Mouse (Mus musculus): ENCODE results near the gene Zdhhc7.
A peak's percentile ranks its signal among the peaks of the same experiment; 100 is the strongest.

Zdhhc7 gene

DNA sequence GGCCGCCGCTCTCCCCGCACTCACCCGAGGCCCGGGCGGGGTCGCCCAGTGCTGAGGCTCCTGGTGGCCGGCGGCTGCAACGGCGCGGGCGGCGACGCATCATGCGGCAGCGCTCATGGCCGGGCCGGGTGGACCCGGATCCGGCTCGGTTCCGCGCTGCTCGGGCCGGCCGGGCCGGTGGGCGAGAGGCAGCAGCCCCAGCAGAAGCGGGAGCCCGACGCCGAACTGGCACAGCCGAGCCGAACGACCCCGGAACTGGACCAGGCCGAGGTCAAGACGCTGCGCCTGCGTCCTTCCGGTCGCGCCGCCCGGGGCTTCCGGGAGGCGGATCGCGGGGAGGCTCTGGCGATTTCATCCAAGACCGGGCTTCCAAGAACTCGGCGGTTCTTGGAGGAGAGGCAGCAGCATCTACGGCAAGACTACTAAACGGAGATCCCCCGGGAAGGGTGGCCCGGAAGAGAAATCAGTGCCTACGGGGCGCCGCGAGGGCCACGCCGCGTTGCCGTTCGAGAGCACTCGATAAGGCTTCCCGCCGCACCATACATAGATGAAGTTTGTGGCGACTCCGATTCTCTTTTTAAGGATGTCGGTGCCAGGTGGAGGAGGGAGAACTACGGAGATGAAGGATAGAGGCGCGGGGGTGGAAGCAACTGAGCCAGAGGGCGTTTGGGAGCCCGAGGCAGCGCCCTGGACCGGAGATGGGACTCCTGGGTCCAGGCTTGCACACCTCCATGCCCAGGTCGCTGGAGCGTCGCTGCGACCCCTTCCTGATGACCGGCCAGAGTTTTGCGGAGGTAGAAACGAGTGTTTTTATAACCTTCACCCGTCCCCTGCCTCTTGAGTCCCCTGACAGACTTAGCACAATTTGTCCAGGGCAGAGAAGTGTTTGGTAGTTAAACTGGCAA lies at the start of gene Zdhhc7:
TSS of gene Zdhhc7 (minus strand) at position 415 of the 905 bp plus-strand sequence.
- DNase-seq = peak; percentile 88 to 89

DNA sequence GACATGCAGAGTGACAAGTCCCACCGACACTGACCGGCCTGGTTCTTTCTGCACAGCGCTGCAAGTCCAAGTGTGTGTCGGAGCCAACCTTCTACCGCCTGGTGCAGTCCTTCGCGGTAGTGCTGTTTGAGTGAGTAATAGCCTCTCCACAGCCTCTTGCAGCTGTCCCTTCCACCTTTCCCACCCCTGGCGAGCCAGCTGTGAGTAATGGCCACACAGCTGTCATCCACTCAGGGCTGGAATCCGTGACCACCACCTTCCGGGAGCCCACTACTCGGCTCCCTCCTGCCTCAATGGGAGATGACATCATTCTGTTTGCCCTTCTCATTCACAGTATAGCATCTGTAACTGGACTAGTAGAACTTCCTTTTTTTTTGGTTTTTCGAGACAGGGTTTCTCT lies 48.7 kb upstream of the Zdhhc7 start:
- no peak for DNase-seq

DNA sequence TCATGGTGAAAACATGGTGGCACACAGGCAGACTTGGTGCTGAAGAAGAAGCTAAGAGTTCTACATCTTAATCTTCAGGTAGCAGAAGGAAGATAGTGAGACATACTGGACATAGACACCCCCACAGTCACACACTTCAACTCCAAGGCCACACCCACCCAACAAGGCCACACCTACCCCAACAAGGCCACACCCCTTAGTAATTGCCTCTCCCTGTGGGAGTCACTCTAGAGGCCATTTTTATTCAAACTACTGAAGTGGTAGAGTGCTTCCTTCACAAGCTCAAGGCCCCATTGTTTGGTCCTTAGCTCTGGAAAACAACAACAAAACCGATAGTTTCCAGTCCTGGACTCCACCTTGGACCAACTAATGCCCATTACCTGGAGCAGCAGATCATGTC lies 44.8 kb upstream of the Zdhhc7 start:
- no peak for DNase-seq

DNA sequence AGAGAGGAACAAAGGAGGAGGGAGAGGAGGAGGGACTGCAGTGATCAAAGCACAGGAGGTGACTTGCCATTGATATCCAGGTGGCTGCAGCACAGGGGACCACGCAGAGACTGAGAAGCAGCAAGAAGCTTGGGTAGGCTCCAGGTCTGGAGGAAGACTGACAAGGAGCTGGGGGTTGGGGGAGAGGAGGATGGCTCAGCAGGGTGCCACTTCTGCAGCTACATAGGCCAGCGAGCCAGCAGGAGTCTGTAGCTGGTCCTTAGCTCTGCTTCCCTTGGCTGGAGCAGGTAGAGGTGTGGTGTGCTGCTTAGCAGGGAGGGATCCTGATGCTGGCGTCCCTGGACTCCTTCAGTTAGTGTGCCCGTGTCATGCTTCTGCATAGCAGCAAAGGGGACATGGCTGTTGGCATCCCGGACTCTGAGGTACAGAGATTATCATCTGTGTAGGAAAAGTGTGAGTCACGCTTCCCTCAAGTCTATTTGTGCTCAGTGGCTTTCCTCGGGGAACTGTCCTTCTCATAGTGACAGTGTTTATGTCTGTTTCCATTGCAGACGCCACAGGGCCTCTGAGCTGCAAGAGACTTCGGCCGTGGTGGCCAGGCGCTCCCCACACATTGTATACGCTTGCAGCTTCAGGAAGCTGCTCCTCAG lies 43.5 kb upstream of the Zdhhc7 start:
- DNase-seq = peak; percentile 69 to 73

DNA sequence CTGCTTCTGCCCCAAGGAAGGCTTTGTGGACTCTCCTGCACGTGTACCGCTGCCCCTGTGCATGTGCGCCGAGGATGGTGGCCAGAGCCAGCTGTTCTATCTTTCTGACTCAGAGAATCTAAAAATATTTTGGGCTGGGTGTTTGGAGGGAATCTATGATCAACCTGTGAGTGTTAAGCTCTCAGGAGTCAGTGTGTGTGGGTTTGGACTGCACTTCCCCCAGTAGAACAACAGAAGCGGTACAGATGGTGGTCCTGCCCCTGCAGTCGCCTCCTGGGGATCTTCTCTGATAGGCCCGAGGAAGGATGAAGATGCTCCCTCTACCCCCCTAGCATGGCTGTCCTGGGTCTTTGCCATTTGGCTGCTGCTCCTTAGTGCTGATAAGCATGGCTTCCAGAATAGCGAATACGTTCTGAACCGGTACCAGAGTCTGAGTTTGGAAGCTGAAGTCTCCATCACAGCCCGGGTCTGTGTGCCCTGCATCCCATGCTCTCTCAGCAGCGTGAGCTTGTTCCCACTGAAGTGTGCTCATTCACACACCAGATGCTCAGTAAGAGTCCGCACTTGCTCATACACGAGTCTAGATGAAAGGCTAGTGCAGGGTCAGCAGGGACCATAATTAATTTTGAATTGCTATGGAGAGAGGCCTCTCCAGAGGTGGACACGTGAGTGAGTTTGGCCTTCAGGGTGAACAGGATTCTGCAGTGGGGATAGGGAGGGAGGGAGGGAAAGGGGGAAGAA lies 42.8 kb upstream of the Zdhhc7 start:
- peak; percentile 84 to 86 for DNase-seq

DNA sequence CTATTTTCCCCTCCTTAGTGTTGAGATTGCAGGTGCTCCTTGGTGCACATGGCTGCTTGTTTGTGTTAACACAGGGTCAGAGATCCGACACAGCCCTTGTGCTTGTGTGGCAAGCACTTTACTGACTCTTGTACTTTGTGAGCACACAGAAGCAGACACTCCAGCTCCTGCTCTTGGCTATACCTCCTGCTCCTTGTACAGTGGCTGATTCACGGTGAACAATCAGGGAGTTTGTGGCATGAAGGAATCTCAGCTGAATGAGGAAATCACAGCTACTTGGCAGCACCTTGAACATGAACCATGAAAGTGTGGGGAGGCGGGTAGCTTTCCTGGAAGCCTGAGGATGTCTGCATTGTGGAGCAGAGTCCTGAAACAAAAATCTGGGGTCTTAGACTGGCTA lies 39.5 kb upstream of the Zdhhc7 start:
- no peak for DNase-seq

DNA sequence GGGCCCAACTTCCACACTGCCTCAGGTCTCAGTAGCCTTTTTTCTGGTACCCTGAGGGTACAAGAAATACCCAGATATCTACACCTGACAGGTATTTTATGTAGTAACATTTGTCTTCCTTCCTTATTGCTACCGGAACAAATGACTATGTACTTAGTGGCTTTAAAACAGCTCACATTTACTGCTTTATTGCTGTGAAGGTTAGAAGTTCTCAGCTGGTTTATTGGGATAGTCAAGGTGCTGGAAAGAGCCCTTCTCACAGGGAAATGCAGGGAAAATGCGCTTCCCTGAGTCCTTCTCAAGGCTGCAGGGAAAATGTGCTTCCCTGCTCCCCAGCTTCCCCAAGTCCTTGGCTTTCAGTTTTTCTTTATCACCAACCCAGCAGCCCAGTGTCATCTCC lies 37.7 kb upstream of the Zdhhc7 start:
- DNase-seq = no peak

DNA sequence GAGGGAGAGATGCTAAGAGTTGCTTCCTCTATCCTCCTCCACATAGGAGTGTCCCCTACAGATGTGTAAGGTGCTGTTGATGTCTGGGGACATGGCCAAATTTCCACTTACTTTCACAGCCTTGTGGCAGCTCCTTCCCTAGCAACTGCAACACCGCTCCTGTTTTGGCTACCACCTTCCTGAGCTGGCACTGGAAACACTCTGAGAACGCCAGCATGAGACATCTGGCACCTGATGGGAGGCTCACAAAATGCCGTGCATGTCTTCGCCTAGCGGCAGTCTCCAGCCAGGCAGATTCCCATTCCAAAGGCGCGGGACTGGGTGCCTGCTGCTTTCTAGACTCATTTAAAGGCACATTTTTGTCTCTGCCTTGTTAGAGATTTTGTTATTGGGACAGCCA lies 35.3 kb upstream of the Zdhhc7 start:
- DNase-seq = peak; percentile 75 to 81

DNA sequence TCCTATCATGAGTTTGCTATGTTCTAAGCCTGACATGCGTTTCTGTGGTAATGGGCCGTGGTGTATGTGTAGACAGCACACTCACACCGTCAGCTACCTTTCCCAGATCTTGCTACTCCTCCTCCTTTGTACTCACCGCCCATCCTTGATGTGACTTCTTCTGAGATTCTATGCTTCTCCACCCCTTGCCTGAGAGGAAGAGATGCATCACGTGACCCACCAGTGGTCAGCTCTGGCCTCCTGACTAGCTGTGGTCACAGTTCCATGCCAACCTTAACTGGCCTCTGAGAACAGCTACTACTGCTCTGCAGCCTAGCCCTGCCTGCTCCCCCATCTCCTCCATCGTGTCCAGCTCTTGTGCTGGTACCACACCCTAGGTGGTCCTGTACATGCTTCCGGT lies 34.4 kb upstream of the Zdhhc7 start:
- DNase-seq = no peak

DNA sequence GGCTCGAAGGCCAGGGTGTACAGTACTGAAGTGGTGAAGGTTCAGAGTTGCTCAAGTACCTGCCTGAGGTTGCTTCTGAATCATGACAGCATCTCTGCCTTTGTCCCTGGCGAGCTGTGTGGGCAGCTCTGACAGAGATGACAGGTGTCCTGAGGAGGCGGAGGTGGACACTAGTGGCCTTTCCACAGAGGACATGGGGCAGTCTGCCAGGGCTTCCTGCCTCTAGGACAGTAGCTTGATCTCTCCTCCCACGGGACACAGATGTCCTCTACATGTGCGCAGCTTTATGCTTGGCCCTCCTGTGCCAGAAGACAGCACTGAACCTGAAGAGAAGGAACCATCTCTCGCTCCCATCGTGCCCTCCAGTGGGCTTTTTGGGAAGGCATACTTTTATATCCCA lies 31.9 kb upstream of the Zdhhc7 start:
- peak; percentile 63 to 70 for DNase-seq

DNA sequence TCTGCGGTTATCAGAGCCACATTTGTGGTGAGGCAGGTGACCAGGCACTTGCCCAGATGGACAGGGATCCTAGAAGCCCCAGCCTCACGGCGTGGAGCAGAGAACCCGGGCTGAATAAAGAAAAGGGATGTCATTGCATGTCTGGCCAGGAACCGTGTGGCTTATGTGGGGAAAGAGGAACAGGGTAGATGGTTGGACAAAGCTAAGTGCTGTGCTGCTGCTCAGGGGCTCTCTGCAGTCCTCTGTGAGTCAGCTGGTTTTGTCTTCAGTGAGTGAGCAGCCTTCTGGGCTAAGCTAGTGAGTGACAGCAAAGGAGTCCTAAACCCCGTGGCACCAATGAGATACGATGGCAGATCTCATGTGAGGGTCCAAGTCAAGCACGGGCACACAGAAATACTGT lies 29.9 kb upstream of the Zdhhc7 start:
- no peak for DNase-seq

DNA sequence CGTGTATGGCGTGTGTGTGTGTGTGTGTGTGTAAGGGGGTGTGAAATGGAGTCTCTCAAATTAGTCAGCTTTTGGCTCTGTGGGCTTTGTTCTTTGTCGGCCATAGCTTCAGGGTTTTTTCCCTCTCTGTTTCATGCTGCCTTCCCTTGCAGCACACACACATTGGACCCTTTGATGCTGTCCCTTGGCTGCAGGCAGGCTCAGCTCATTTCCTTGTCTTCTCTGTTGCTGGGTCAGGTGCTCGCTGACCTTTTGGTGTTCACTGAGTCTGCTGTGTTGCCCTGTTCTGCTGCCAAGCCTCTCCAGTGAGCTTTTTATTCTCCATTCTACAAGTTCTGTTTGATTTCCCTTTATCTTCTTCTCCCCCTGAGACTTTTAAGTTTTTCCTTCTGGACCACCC lies 28.3 kb upstream of the Zdhhc7 start:
- no peak for DNase-seq

DNA sequence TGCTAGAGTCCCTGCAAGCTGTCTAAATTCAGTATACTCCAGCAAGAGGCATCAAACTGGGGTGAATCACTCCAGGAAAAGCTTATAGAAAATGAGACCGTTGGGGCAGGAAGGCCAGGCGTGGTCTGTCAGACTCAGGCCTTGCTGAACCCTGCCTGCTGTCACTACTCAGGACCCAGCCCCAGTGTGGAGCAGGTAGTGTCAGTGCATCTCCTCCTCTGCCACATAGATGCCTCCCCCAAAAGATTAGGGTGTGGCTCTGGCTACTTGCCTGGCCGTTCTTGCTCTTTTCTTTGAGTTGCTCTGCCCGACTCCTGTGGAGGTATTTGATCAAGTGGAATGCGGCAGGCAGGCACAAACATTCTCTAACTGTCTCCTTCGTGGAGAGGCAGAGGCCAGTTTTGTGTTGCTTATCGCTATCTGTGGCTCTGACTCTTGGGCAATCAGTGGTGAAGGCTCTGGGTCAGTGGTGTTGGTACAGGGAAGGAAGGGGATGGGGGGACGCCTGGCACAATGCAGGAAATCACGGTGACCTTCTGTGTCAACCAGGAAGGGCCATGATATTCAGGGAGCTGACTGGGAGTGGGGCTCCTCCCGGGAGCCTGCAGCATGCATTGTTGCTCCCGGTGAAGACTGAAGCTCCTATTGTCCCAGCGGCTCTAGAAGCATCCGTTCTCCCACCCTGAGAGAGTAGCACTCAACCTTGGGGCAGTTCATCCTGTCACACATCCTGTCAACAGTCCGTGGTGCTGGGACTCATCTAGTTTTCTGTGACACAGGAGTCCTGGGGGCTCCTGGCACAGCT lies 25.3 kb upstream of the Zdhhc7 start:
- no peak for DNase-seq

DNA sequence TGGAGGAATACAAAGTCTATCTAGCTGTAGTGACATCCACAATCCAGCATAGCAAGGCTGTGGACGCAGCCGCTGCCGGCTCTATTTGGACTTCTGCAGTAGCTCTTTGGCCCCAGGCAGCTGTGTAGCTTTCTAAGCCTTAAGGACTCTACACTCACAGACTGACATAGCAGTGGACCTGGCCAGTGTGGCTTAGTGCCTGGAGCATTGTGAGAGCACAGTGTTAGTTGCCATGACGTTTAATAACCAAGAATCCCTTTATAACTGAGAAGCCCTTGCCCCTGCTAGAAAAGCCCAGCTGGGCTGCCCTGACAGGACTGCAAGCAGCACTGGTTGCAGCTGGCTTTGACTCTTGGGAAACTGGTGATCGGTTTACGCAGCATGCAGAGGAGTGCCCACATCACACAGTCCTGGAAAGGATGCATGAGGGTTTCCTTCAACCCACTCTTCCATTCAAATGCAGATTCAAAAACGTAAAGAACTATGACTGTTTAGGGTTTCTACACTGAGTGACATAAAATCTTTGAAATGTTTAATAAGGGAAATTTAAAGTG lies 23.6 kb upstream of the Zdhhc7 start:
- DNase-seq = peak in 1 of 2 experiments; percentile 34

DNA sequence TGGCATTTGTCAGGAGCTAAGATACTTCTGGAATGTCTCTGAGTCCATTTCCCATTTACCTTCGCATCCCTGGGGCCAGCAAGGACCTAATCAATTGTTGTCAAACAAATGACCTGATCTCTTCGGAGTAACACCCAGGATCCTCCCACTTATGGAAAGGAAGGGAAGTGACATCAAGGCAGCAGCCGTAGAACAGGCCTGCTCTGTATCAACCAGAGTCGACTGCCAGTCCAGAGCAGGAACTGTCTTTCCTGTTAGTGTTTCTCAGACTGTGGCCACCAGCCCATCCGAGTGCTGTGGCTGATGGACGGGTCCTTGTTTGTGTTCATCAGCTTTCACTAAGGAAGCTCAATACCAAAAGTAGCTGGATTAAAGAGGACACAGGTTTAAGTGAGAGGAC lies 23.0 kb upstream of the Zdhhc7 start:
- DNase-seq = no peak

DNA sequence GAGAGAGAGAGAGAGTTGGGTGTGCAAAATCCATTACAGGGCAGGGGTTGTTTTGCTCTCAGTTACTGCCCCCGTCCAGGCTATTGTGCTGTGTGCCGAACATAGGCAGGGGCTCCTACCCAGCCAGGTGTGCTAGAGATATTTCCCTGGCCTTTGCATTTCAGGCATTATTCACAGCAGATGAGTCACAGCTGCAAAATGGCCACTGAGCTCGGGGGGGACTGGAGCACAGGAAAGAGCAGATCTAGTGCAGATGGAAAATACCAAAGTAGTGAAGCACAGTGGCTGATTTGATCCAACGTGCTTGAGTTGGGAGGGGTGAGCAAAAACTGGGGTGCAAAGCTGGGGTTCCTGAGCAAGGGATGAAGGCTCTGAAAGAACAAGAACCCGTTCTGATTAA lies 19.7 kb upstream of the Zdhhc7 start:
- DNase-seq = no peak

DNA sequence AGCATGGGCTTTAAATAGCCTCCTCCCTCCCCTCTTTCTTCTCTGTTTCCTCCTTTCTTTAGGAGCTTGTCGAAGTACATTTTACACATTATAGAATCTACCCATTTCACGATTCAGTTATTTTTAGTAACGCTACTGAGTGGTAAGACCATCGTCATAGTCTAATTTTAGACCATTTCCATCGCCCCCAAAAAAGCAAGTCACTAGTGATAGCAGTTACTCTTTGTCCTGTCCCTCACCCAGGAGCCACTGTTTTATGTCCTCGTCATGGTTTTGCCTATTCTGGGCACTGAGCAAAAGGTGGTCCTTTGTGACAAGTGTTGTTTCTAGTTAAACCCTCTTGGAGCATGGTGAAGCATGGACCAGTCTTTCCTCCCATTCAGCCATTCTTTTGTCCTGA lies 18.6 kb upstream of the Zdhhc7 start:
- no peak for DNase-seq

DNA sequence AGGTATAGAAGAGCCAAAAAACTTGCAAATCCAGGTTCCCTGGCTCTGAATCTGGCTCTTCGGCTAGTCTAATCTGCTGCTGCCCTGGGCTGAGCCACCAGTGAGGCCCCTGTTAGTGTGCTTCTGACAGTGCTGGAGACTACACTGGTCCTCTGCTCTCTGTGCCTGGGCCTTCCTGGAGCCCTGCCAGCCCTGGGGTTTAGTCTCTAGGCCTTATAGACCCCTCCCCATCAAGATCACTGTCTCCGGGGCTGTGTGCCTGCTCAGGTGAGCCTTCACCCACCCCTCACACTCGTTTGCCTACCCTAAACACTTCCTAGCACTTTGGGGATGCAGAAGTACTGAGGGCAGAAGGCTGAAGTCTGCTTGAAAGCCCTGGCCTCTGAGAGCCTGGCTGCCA lies 18.1 kb upstream of the Zdhhc7 start:
- peak in 1 of 2 experiments; percentile 26 for DNase-seq

DNA sequence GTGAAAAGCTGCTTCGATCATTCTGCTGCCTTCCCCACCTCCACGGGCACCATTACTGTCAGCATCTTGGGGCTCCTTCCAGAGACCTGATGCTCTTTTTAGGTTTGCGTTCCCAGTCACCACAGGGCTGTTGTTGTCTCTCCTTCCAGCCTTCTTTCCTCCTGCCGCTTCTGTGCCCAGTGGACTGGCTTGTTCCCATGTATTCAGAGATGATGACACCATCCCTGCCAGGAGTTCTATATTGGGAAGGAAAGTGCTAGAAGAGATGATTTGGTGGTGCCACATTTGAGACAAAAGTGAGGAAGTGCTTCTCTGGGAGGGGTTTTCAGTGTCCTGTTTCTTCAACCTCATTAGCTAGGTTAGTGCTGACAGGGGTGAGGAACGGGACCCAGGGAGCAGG lies 17.6 kb upstream of the Zdhhc7 start:
- DNase-seq = no peak

DNA sequence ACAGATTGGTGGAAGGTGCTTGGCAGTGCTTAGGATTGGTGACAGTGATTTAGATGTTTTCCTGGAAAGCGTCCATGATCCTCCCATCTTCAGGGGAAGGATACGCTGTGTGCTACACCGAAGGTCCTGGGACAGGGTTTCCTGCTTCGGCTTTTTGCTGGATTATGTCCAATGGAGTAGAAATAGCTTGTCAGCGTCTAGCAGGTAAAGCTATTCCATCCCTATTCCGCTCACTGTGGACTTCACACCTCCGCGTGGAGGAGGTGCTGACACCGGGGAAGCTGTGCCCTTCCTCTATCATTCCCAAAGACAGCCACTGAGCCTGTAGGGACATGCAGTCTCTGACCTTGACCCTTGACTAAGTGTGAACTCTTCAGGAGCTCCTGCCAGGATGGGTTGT lies 16.9 kb upstream of the Zdhhc7 start:
- DNase-seq = no peak

DNA sequence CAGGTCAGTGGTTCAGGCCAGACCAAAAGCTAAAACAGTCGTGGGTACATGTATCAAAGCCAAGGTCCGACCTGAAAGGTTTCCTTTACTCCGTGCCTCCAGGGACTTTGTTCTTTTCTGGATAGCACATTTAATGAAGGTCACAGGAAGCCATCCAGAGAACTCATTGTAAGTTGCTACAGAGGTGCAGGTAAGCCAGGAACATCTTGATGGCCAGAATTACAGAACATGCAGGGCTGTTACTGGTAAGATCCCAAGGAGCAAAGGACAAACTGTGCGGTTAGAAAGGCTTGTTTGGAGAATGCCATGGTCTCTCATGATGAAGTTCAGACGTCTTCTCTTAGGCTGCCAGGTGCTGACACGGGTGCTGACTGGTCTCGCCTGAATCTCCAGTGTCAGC lies 15.3 kb upstream of the Zdhhc7 start:
- DNase-seq = no peak

DNA sequence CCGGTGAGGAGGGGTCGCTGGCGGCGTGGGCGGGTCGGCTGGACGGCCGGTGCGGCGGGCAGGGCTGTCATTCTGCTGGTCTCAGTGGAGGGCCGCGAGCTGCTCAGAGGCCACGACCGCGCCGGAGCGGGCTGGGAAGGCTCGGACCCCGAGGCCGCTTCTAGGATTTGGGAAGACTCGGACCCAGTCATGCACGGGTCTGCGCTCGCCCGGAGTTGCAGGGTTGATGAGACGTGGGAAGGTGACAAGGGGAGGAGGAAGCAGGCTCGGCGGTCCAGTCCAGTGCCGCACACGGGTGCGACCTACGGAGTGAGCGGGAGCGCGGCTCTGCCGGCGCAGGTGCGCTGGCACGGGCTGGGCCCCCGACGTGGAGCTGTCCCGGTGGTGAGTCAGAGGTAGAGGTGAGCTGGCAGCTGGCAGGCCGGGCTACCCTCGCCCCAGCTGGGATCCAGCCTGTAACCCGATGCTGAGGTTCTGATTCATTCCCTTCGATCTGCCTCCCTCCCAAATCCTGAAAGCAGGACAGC lies 13.1 kb upstream of the Zdhhc7 start:
- peak in 1 of 2 experiments; percentile 75 for DNase-seq

Measured in cerebellum, postnatal 10 days (tissue).